Mouse (Mus musculus): ENCODE data around the gene Dhx9.

DNA sequence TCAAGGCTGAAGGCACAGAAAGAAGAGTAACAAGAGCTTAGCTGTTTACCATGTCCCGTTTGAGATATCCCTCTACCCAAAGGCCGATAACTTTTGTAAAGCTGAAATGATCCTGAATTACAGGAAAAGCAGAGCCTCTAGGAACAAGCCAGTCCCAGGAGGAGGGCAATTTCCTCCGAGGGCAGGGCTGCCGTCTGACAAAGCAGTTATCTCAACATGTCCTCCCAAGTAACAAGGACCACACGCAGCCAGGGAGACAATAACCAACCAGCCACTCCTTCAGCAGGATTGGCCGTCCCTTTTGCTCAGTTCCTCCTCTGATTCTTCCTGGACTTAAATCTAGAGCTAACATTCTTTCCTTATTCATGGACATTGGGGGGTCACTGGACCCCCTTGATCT is 6.5 kb upstream of the Dhx9 start:
- TF ChIP-seq CTCF (IDR thresholded peaks at IDR 0.05; ENCODE audit: low read depth) (no peak), EP300 (optimal IDR thresholded peaks at IDR 0.05) (no peak)

Data from stomach, postnatal 0 days (tissue).